Comparison of ENCODE assay signal across 31 mouse cellular contexts in genomic region chr14:51495781-51496180, GRCm38 (mm10). TPM values are rescaled to one million over a fixed set of nuclear protein-coding genes. Genes with fewer than 3 reads are reported as not detected.
DNase-seq lines count a peak whose midpoint lies in the region; ATAC-seq and TF ChIP-seq lines count a peak whose summit lies in the region.
"Had no signal": no experiment of that assay in that cellular context is flagged by ENCODE, and none has a peak within 500 bp of the region (broad histone marks: within the 10 kb centered on the region; RNA-seq: fewer than 3 reads in every experiment).

No protein-coding gene starts in this region.

- H3K27ac ChIP-seq in limb, embryonic 14.5 days (replicated peaks; ENCODE audit: low read depth, low read length), result no peak overlapping the region
- no peak overlapping the region for H3K27ac ChIP-seq in limb, embryonic 10.5 days
- H3K27ac ChIP-seq: embryonic facial prominence, embryonic 12.5 days; forebrain, embryonic 15.5 days; heart, adult 2 months; heart, embryonic 15.5 days; hindbrain, embryonic 14.5 days had no signal

- peak; percentile 10 for DNase-seq in adrenal gland, postnatal 14 days
- no peak for DNase-seq in adrenal gland, adult 18-20 months (ENCODE audit: low spot score in 2 of 2)
- peak; percentile 2 for DNase-seq in limb, embryonic 14.5 days (ENCODE audit: low spot score)
- no peak for DNase-seq in limb, embryonic 10.5 days (ENCODE audit: low spot score)
- DNase-seq in 3T3-L1 (ENCODE audit: low read depth, low spot score) (peak; percentile 89), adipocyte (ENCODE audit: low spot score) (peak; percentile 88)
- DNase-seq in spleen, postnatal 4 days (ENCODE audit: low spot score in 2 of 2), result no peak
- DNase-seq in urinary bladder, postnatal 36 days (ENCODE audit: low spot score in 2 of 2), result no peak
- DNase-seq: B cell, adult 2 months; cerebellum, adult 11-12 months; cerebellum, adult 9-10 months; cerebellum, postnatal 25 days; gastrocnemius, postnatal 10 days; heart, adult 2 months; heart, postnatal 14 days had no signal

- no peak for ATAC-seq in limb, embryonic 14.5 days (ENCODE audit: low FRiP score, low read depth)
- ATAC-seq: activated CD4-positive, CD25-positive, alpha-beta regulatory T cell, adult 4 months; CD4-positive, CD25-positive, alpha-beta regulatory T cell, adult 4 months; forebrain, embryonic 15.5 days; intestine, embryonic 16.5 days; Patski had no signal

- no peak overlapping the region for H3K4me2 ChIP-seq in limb, embryonic 14.5 days (replicated peaks; ENCODE audit: low read depth, low read length, severe bottlenecking)
- H3K4me2 ChIP-seq: embryonic facial prominence, embryonic 12.5 days; forebrain, embryonic 15.5 days; heart, embryonic 11.5 days; heart, embryonic 15.5 days; hindbrain, embryonic 14.5 days had no signal

- no peaks in the 10 kb centered on the region for H3K27me3 ChIP-seq in limb, embryonic 14.5 days (ENCODE audit: control insufficient read depth, insufficient read depth, low read length)
- H3K27me3 ChIP-seq in limb, embryonic 10.5 days (ENCODE audit: low read depth, poor library complexity, severe bottlenecking), result no peaks in the 10 kb centered on the region
- H3K27me3 ChIP-seq: embryonic facial prominence, embryonic 12.5 days; forebrain, embryonic 15.5 days; heart, embryonic 15.5 days; Patski had no signal

- no peak for TF ChIP-seq POLR2A in limb, embryonic 14.5 days (IDR thresholded peaks at IDR 0.05; ENCODE audit: borderline replicate concordance, extremely low read depth, insufficient read depth, insufficient read length)

- 87% methylated on average over 2 of the region's 2 CpGs for WGBS in limb, embryonic 14.5 days
- WGBS in limb, embryonic 10.5 days, result 84% methylated on average over 2 of the region's 2 CpGs

- H3K9ac ChIP-seq in limb, embryonic 14.5 days (ENCODE audit: low read depth, low read length, severe bottlenecking), result no peak overlapping the region
- H3K9ac ChIP-seq: embryonic facial prominence, embryonic 12.5 days; forebrain, embryonic 15.5 days; heart, embryonic 15.5 days; hindbrain, embryonic 14.5 days had no signal

- H3K36me3 ChIP-seq in limb, embryonic 14.5 days (ENCODE audit: control insufficient read depth, insufficient read depth, low read length), result no peaks in the 10 kb centered on the region
- no peaks in the 10 kb centered on the region for H3K36me3 ChIP-seq in limb, embryonic 10.5 days
- H3K36me3 ChIP-seq: embryonic facial prominence, embryonic 12.5 days; forebrain, embryonic 15.5 days; G1E; heart, embryonic 15.5 days had no signal

- H3K9me3 ChIP-seq in limb, embryonic 14.5 days (ENCODE audit: control insufficient read depth, low read length), result no peaks in the 10 kb centered on the region
- no peaks in the 10 kb centered on the region for H3K9me3 ChIP-seq in limb, embryonic 10.5 days (replicated peaks)
- H3K9me3 ChIP-seq: embryonic facial prominence, embryonic 12.5 days; forebrain, embryonic 15.5 days; G1E; heart, embryonic 15.5 days had no signal

- no peak overlapping the region for H3K4me3 ChIP-seq in limb, embryonic 14.5 days (replicated peaks; ENCODE audit: low read length)
- no peak overlapping the region for H3K4me3 ChIP-seq in limb, embryonic 10.5 days
- H3K4me3 ChIP-seq: embryonic facial prominence, embryonic 12.5 days; forebrain, embryonic 15.5 days; heart, adult 2 months; heart, embryonic 15.5 days had no signal

- H3K4me1 ChIP-seq in limb, embryonic 14.5 days (ENCODE audit: control insufficient read depth, insufficient read depth, low read length), result no peaks in the 10 kb centered on the region
- no peaks in the 10 kb centered on the region for H3K4me1 ChIP-seq in limb, embryonic 10.5 days
- H3K4me1 ChIP-seq: embryonic facial prominence, embryonic 12.5 days; forebrain, embryonic 15.5 days; heart, embryonic 15.5 days had no signal

RNA-seq across cellular contexts. Expression of gene Vmn2r89, which starts 44.1 kb away (rescaled TPM):
- total RNA-seq in adrenal gland, postnatal 14 days (2021), result not detected in 2 replicates
- not detected for total RNA-seq in adrenal gland, adult 18-20 months (2021)
- polyA plus RNA-seq in limb, embryonic 14.5 days (2012; rRNA removed), result not detected in 2 replicates
- polyA plus RNA-seq in limb, embryonic 14.5 days (2014; fragmentation: Nextera tagmentation; extraction: Ambion mirVana), result not detected in 2 replicates
- not detected in 2 replicates for polyA plus RNA-seq in limb, embryonic 10.5 days (2016; fragmentation: Nextera tagmentation; extraction: Ambion mirVana)
- total RNA-seq: adrenal gland, postnatal 4 days; gastrocnemius, postnatal 10 days; heart, adult 2 months; heart, postnatal 14 days; hematopoietic stem cell, adult 5-6 weeks had no signal
- polyA plus RNA-seq: activated CD4-positive, CD25-positive, alpha-beta regulatory T cell, adult 4 months; cortical plate, adult 2 months; embryonic facial prominence, embryonic 12.5 days; forebrain, embryonic 11.5 days; forebrain, embryonic 15.5 days; frontal cortex, adult 2 months; G1E; gonadal fat pad, adult 2 months; heart, adult 2 months; heart, embryonic 11.5 days; heart, embryonic 15.5 days; hindbrain, embryonic 14.5 days; intestine, embryonic 16.5 days; Patski had no signal

RNA-seq across cellular contexts. Expression of gene Gm5622, which starts 56.8 kb away (rescaled TPM):
- not detected in 2 replicates for total RNA-seq in adrenal gland, postnatal 14 days (2021)
- total RNA-seq in adrenal gland, adult 18-20 months (2021), result not detected
- not detected in 2 replicates for polyA plus RNA-seq in limb, embryonic 14.5 days (2012; rRNA removed)
- polyA plus RNA-seq in limb, embryonic 14.5 days (2014; fragmentation: Nextera tagmentation; extraction: Ambion mirVana), result not detected in 2 replicates
- 0.09 TPM in 1 of 2 replicates, not detected in the other for polyA plus RNA-seq in limb, embryonic 10.5 days (2016; fragmentation: Nextera tagmentation; extraction: Ambion mirVana)
- total RNA-seq: adrenal gland, postnatal 4 days; gastrocnemius, postnatal 10 days; heart, adult 2 months; heart, postnatal 14 days; hematopoietic stem cell, adult 5-6 weeks had no signal
- polyA plus RNA-seq: CD4-positive, CD25-positive, alpha-beta regulatory T cell, adult 4 months; cortical plate, adult 2 months; embryonic facial prominence, embryonic 12.5 days; forebrain, embryonic 11.5 days; forebrain, embryonic 15.5 days; frontal cortex, adult 2 months; gonadal fat pad, adult 2 months; heart, adult 2 months; heart, embryonic 15.5 days; hindbrain, embryonic 14.5 days; intestine, embryonic 16.5 days; Patski had no signal

Comparison
In these comparisons a context has a peak if more than half of its experiments do, and no peak if none do; other contexts are left out.
1. DNase-seq: peak in adrenal gland, postnatal 14 days (single experiment), limb, embryonic 14.5 days (single experiment), 3T3-L1 (single experiment) and adipocyte (single experiment); none in adrenal gland, adult 18-20 months (0 of 2), limb, embryonic 10.5 days (single experiment), spleen, postnatal 4 days (0 of 2) and urinary bladder, postnatal 36 days (0 of 2).